18 mouse cellular contexts compared by ENCODE assay signal in genomic region chr11:94389724-94390396, GRCm38 (mm10). TPM values are rescaled to one million over a fixed set of nuclear protein-coding genes. Genes with fewer than 3 reads are reported as not detected.
DNase-seq lines count a peak whose midpoint lies in the region; ATAC-seq and TF ChIP-seq lines count a peak whose summit lies in the region.
"Had no signal": no experiment of that assay in that cellular context is flagged by ENCODE, and none has a peak within 500 bp of the region (broad histone marks: within the 10 kb centered on the region; RNA-seq: fewer than 3 reads in every experiment).

No protein-coding gene starts in this region.

- DNase-seq in midbrain, embryonic 11.5 days (ENCODE audit: low spot score, missing footprints) = peak; percentile 78
- DNase-seq in midbrain, postnatal 0 days (ENCODE audit: low spot score) = no peak
- peak; percentile 66 for DNase-seq in cerebellum, adult 8-10 months
- peak; percentile 31 for DNase-seq in induced T-regulatory cell, adult 2 months (ENCODE audit: low read depth)
- DNase-seq in stomach, postnatal 0 days (ENCODE audit: low spot score) = peak; percentile 52
- DNase-seq in right cerebral cortex, postnatal 25 days = no peak
- DNase-seq in forebrain, embryonic 14.5 days (ENCODE audit: low spot score) = no peak
- DNase-seq: gastrocnemius, postnatal 36 days; kidney, adult 8-10 months; kidney, postnatal 25 days; liver; lung, adult 2 months; thymus, postnatal 25 days had no signal

- no peak overlapping the region for H3K27ac ChIP-seq in midbrain, embryonic 11.5 days (ENCODE audit: low read depth, low read length)
- no peak overlapping the region for H3K27ac ChIP-seq in midbrain, postnatal 0 days (ENCODE audit: low read depth, low read length)
- peak overlapping the region; percentile 85 for H3K27ac ChIP-seq in stomach, postnatal 0 days (replicated peaks)
- H3K27ac ChIP-seq in forebrain, embryonic 14.5 days (ENCODE audit: low read depth, low read length) = no peak overlapping the region
- H3K27ac ChIP-seq: hindbrain, embryonic 14.5 days; macrophage; midbrain, embryonic 12.5 days had no signal

- no peak for ATAC-seq in midbrain, embryonic 11.5 days (ENCODE audit: low FRiP score)
- ATAC-seq in midbrain, postnatal 0 days (ENCODE audit: low FRiP score) = no peak
- ATAC-seq in stomach, postnatal 0 days (ENCODE audit: low FRiP score, low TSS enrichment) = peak; percentile 43
- ATAC-seq in forebrain, embryonic 14.5 days = no peak

- no peak for TF ChIP-seq CTCF in midbrain, postnatal 0 days (IDR thresholded peaks at IDR 0.05)
- no peak for TF ChIP-seq CTCF in stomach, postnatal 0 days (IDR thresholded peaks at IDR 0.05; ENCODE audit: low read depth)

- no peak for TF ChIP-seq EP300 in stomach, postnatal 0 days (optimal IDR thresholded peaks at IDR 0.05)

- WGBS in midbrain, embryonic 11.5 days = 68% methylated on average over 6 of the region's 6 CpGs
- WGBS in midbrain, postnatal 0 days = 52% methylated on average over 6 of the region's 6 CpGs
- 35% methylated on average over 6 of the region's 6 CpGs for WGBS in stomach, postnatal 0 days
- 66% methylated on average over 6 of the region's 6 CpGs for WGBS in forebrain, embryonic 14.5 days

- no peaks in the 10 kb centered on the region for H3K9me3 ChIP-seq in midbrain, embryonic 11.5 days (ENCODE audit: control insufficient read depth, low read length)
- no peaks in the 10 kb centered on the region for H3K9me3 ChIP-seq in midbrain, postnatal 0 days (ENCODE audit: low read length)
- H3K9me3 ChIP-seq in stomach, postnatal 0 days (ENCODE audit: control insufficient read depth, low read length) = no peaks in the 10 kb centered on the region
- H3K9me3 ChIP-seq in forebrain, embryonic 14.5 days (replicated peaks; ENCODE audit: control insufficient read depth, low read length) = no peaks in the 10 kb centered on the region
- H3K9me3 ChIP-seq: midbrain, embryonic 12.5 days had no signal

- no peaks in the 10 kb centered on the region for H3K36me3 ChIP-seq in midbrain, embryonic 11.5 days (ENCODE audit: control insufficient read depth, insufficient read depth, low read length)
- no peaks in the 10 kb centered on the region for H3K36me3 ChIP-seq in midbrain, postnatal 0 days (ENCODE audit: insufficient read depth, low read length)
- no peaks in the 10 kb centered on the region for H3K36me3 ChIP-seq in stomach, postnatal 0 days (ENCODE audit: control insufficient read depth, insufficient read depth, low read length)
- no peaks in the 10 kb centered on the region for H3K36me3 ChIP-seq in forebrain, embryonic 14.5 days (ENCODE audit: control insufficient read depth, insufficient read depth, low read length)
- H3K36me3 ChIP-seq: midbrain, embryonic 12.5 days had no signal

- H3K4me1 ChIP-seq in midbrain, embryonic 11.5 days (ENCODE audit: control insufficient read depth, insufficient read depth, low read length) = peaks cover 13% of the 10 kb centered on the region
- H3K4me1 ChIP-seq in midbrain, postnatal 0 days (ENCODE audit: insufficient read depth, low read length) = peaks cover 5% of the 10 kb centered on the region; the same call in 1 of the 2 replicates
- H3K4me1 ChIP-seq in stomach, postnatal 0 days (replicated peaks; ENCODE audit: control insufficient read depth, insufficient read depth) = peaks cover 8% of the 10 kb centered on the region
- 0 out of 2 replicates have a peak, but pooled peaks cover 3% of the 10 kb centered on the region for H3K4me1 ChIP-seq in forebrain, embryonic 14.5 days (ENCODE audit: control insufficient read depth, insufficient read depth, low read length)

- H3K4me2 ChIP-seq in midbrain, embryonic 11.5 days = no peak overlapping the region
- no peak overlapping the region for H3K4me2 ChIP-seq in midbrain, postnatal 0 days (ENCODE audit: low read depth, low read length, poor library complexity, severe bottlenecking)
- H3K4me2 ChIP-seq in stomach, postnatal 0 days (replicated peaks; ENCODE audit: low read depth) = no peak overlapping the region
- H3K4me2 ChIP-seq in forebrain, embryonic 14.5 days (ENCODE audit: low read length) = no peak overlapping the region
- H3K4me2 ChIP-seq: heart, embryonic 11.5 days; hindbrain, embryonic 14.5 days; midbrain, embryonic 12.5 days had no signal

- H3K4me3 ChIP-seq in midbrain, embryonic 11.5 days (ENCODE audit: low read depth, low read length) = no peak overlapping the region
- no peak overlapping the region for H3K4me3 ChIP-seq in midbrain, postnatal 0 days (ENCODE audit: low read depth, low read length)
- H3K4me3 ChIP-seq in stomach, postnatal 0 days (ENCODE audit: low read depth, low read length) = no peak overlapping the region
- H3K4me3 ChIP-seq in forebrain, embryonic 14.5 days (ENCODE audit: low read depth, low read length) = no peak overlapping the region
- H3K4me3 ChIP-seq: midbrain, embryonic 12.5 days; myocyte had no signal

- no peak overlapping the region for H3K9ac ChIP-seq in midbrain, embryonic 11.5 days (ENCODE audit: low read length)
- H3K9ac ChIP-seq in midbrain, postnatal 0 days (replicated peaks; ENCODE audit: low read length, poor library complexity, severe bottlenecking) = no peak overlapping the region
- H3K9ac ChIP-seq in stomach, postnatal 0 days (ENCODE audit: low read length) = no peak overlapping the region
- H3K9ac ChIP-seq in forebrain, embryonic 14.5 days (ENCODE audit: low read length) = no peak overlapping the region
- H3K9ac ChIP-seq: hindbrain, embryonic 14.5 days; midbrain, embryonic 12.5 days had no signal

- H3K27me3 ChIP-seq in midbrain, embryonic 11.5 days (ENCODE audit: control insufficient read depth, insufficient read depth, low read length) = peaks cover 2% of the 10 kb centered on the region; the same call in 1 of the 2 replicates
- 0 out of 2 replicates have a peak, but pooled peaks cover 4% of the 10 kb centered on the region for H3K27me3 ChIP-seq in midbrain, postnatal 0 days (ENCODE audit: insufficient read depth, low read length)
- no peaks in the 10 kb centered on the region for H3K27me3 ChIP-seq in stomach, postnatal 0 days (ENCODE audit: control insufficient read depth, insufficient read depth, low read length)
- H3K27me3 ChIP-seq in forebrain, embryonic 14.5 days (replicated peaks; ENCODE audit: control insufficient read depth, insufficient read depth, low read length) = no peaks in the 10 kb centered on the region

RNA-seq across cellular contexts. Expression of gene Abcc3, which starts 2.9 kb away (rescaled TPM):
- polyA plus RNA-seq in midbrain, embryonic 11.5 days (2014; fragmentation: Nextera tagmentation; extraction: Ambion mirVana) = 0.47 and 0.49 TPM in 2 replicates
- total RNA-seq in midbrain, postnatal 0 days (2014; rRNA removed) = 1.7 and 3.6 TPM in 2 replicates
- 0.72 and 0.99 TPM in 2 replicates for polyA plus RNA-seq in midbrain, postnatal 0 days (2015; fragmentation: Nextera tagmentation; extraction: Ambion mirVana)
- polyA plus RNA-seq in stomach, postnatal 0 days (2015; fragmentation: Nextera tagmentation; extraction: Ambion mirVana) = 25.3 and 31.4 TPM in 2 replicates
- polyA plus RNA-seq in forebrain, embryonic 14.5 days (2014; fragmentation: Nextera tagmentation; extraction: Ambion mirVana) = 0.27 and 1.7 TPM in 2 replicates
- polyA plus RNA-seq: myocyte had no signal

Comparison
In these comparisons a context has a peak if more than half of its experiments do, and no peak if none do; other contexts are left out.
1. DNase-seq: peak in midbrain, embryonic 11.5 days (single experiment), cerebellum, adult 8-10 months (single experiment), induced T-regulatory cell, adult 2 months (single experiment) and stomach, postnatal 0 days (single experiment); none in midbrain, postnatal 0 days (single experiment), right cerebral cortex, postnatal 25 days (single experiment) and forebrain, embryonic 14.5 days (single experiment).